Mouse (Mus musculus) layer of hippocampus, adult 2 months (tissue): Measurements from ENCODE around the gene Slit3. TPM values are rescaled to one million over a fixed set of nuclear protein-coding genes. Genes with fewer than 3 reads are reported as not detected.

Experiments
- DNase-seq, 2 experiments: peaks; one replicate each; pipeline ENCODE4 v3.0.0; 2022; ENCODE audit warnings: low spot score in 2 of 2
- H3K27ac ChIP-seq: fragments of 200-600 bp; 2 replicates; pipeline ENCODE4 v1.8.1; 2022
- H3K4me3 ChIP-seq: fragments of 200-600 bp; 2 replicates; pipeline ENCODE4 v1.8.1; 2022; ENCODE audit warnings: mild to moderate bottlenecking
- CTCF ChIP-seq: fragments of 200-600 bp; conservative IDR thresholded peaks from 2 replicates; pipeline ENCODE4 v1.8.1; 2022; ENCODE audit warnings: antibody characterized with exemption, mild to moderate bottlenecking, moderate library complexity
- total RNA-seq, 2 experiments: library from RNA; stranded (reverse); gene quantifications; 2 replicates each; pipeline ENCODE4 v1.2.3; 2021

Gene Slit3
- total RNA-seq, 2 experiments from 2014 or later = 98.9 to 106 TPM

- no peak overlapping the region for H3K4me3 ChIP-seq
- no peak for DNase-seq
- H3K27ac ChIP-seq = no peak overlapping the region
- TF ChIP-seq CTCF = no peak
These were observed 282.5 kb downstream of the Slit3 start for GRCm38 (mm10) chr11:35403516-35403915.

GRCm38 (mm10) chr11:35406045-35406444, 285.0 kb downstream of the Slit3 start:
- peak overlapping the region; percentile 21 for H3K27ac ChIP-seq
- DNase-seq = no peak
- TF ChIP-seq CTCF = no peak
- no peak overlapping the region for H3K4me3 ChIP-seq

- no peak for TF ChIP-seq CTCF
- no peak for DNase-seq
- H3K27ac ChIP-seq = peak overlapping the region; percentile 19; the same call in 1 of the 2 replicates
- H3K4me3 ChIP-seq = no peak overlapping the region
These were observed 285.5 kb downstream of the Slit3 start for GRCm38 (mm10) chr11:35406522-35406921.

- peak overlapping the region; percentile 19 for H3K27ac ChIP-seq
- peak; percentile 65 to 81 for DNase-seq
- TF ChIP-seq CTCF = peak; percentile 85
- no peak overlapping the region for H3K4me3 ChIP-seq
These were observed 286.5 kb downstream of the Slit3 start for GRCm38 (mm10) chr11:35407341-35408154.

GRCm38 (mm10) chr11:35410431-35410830, 289.4 kb downstream of the Slit3 start:
- Histone ChIP-seq H3K4me3 (no peak overlapping the region), H3K27ac (no peak overlapping the region)
- no peak for DNase-seq
- no peak for TF ChIP-seq CTCF

GRCm38 (mm10) chr11:35415768-35416401, 294.9 kb downstream of the Slit3 start:
- H3K27ac ChIP-seq = peak overlapping the region; percentile 77
- TF ChIP-seq CTCF = no peak
- H3K4me3 ChIP-seq = no peak overlapping the region
- peak in 1 of 2 experiments; percentile 16 for DNase-seq

- no peak for TF ChIP-seq CTCF
- DNase-seq = no peak
- peak overlapping the region; percentile 77 for H3K27ac ChIP-seq
- no peak overlapping the region for H3K4me3 ChIP-seq
These were observed 295.5 kb downstream of the Slit3 start for GRCm38 (mm10) chr11:35416402-35417093.

- no peak for DNase-seq
- no peak overlapping the region for H3K4me3 ChIP-seq
- peak overlapping the region; percentile 74; the same call in 1 of the 2 replicates for H3K27ac ChIP-seq
- TF ChIP-seq CTCF = no peak
These were observed 297.0 kb downstream of the Slit3 start for GRCm38 (mm10) chr11:35417911-35418552.

- no peak; the same call in 1 of the 2 replicates for TF ChIP-seq CTCF
- Histone ChIP-seq H3K4me3 (no peak overlapping the region), H3K27ac (peak overlapping the region; percentile 74)
- DNase-seq = no peak
These were observed 298.0 kb downstream of the Slit3 start for GRCm38 (mm10) chr11:35419013-35419412.

GRCm38 (mm10) chr11:35421728-35422127, 300.7 kb downstream of the Slit3 start:
- no peak overlapping the region for H3K27ac ChIP-seq
- DNase-seq = no peak
- no peak for TF ChIP-seq CTCF
- H3K4me3 ChIP-seq = no peak overlapping the region

GRCm38 (mm10) chr11:35428036-35428435, 307.0 kb downstream of the Slit3 start:
- no peak for DNase-seq
- TF ChIP-seq CTCF = no peak
- H3K4me3 ChIP-seq = no peak overlapping the region
- H3K27ac ChIP-seq = no peak overlapping the region

- no peak overlapping the region for H3K4me3 ChIP-seq
- no peak for TF ChIP-seq CTCF
- no peak overlapping the region for H3K27ac ChIP-seq
- DNase-seq = no peak
These were observed 310.1 kb downstream of the Slit3 start for GRCm38 (mm10) chr11:35431130-35431529.

- no peak overlapping the region for H3K4me3 ChIP-seq
- TF ChIP-seq CTCF = no peak
- no peak for DNase-seq
- no peak overlapping the region for H3K27ac ChIP-seq
These were observed 316.5 kb downstream of the Slit3 start for GRCm38 (mm10) chr11:35437510-35437909.
